Mouse (Mus musculus): ENCODE data around the gene Asic2. TPM values are rescaled to one million over a fixed set of nuclear protein-coding genes. Genes with fewer than 3 reads are reported as not detected.

The Asic2 gene
- total and polyA plus RNA-seq, 3 experiments = not detected

- Histone ChIP-seq H3K9me3 (replicated peaks; ENCODE audit: insufficient read depth, low read length) (no peaks in the 10 kb centered on the region), H3K9ac (ENCODE audit: control insufficient read depth, low read depth, low read length, poor library complexity, severe bottlenecking) (no peak overlapping the region), H3K4me1 (ENCODE audit: control insufficient read depth in 1 of 2, insufficient read depth in 2 of 2, low read length in 2 of 2) (no peaks in the 10 kb centered on the region), H3K27me3 (ENCODE audit: control insufficient read depth in 1 of 2, insufficient read depth in 2 of 2, low read length in 2 of 2) (no peaks in the 10 kb centered on the region), H3K79me2 (ENCODE audit: control insufficient read depth, insufficient read depth, low read length, poor library complexity) (no peaks in the 10 kb centered on the region), H3K36me3 (ENCODE audit: control insufficient read depth in 1 of 2, insufficient read depth in 2 of 2, low read length in 2 of 2) (no peaks in the 10 kb centered on the region), H3K4me3 (ENCODE audit: control insufficient read depth in 1 of 2, insufficient read depth in 1 of 2, low read depth in 2 of 2, low read length in 2 of 2) (no peak overlapping the region), H3K27ac (ENCODE audit: control insufficient read depth, low read depth, low read length) (no peak overlapping the region)
- no peak for TF ChIP-seq EP300 (IDR thresholded peaks at IDR 0.05; ENCODE audit: low read depth in 1 of 2, low read length in 2 of 2)
- TF ChIP-seq E2F4 (IDR thresholded peaks at IDR 0.05; ENCODE audit: borderline replicate concordance, low read depth, low read length) = no peak
- no peak for TF ChIP-seq MAFK (IDR thresholded peaks at IDR 0.05; ENCODE audit: borderline replicate concordance, low read depth, low read length)
- no peak for TF ChIP-seq GABPA (IDR thresholded peaks at IDR 0.05; ENCODE audit: low read depth, low read length)
- no peak for TF ChIP-seq MEF2A (IDR thresholded peaks at IDR 0.05; ENCODE audit: extremely low read depth, insufficient replicate concordance, low read depth, low read length, poor library complexity, severe bottlenecking)
- TF ChIP-seq ELF1 (IDR thresholded peaks at IDR 0.05; ENCODE audit: low read depth, low read length) = no peak
- TF ChIP-seq CHD2 (IDR thresholded peaks at IDR 0.05; ENCODE audit: low read length) = no peak
- TF ChIP-seq SMC3 (IDR thresholded peaks at IDR 0.05; ENCODE audit: low read depth, low read length) = no peak
- no peak for TF ChIP-seq SIN3A (IDR thresholded peaks at IDR 0.05; ENCODE audit: low read length)
- TF ChIP-seq MAX (IDR thresholded peaks at IDR 0.05; ENCODE audit: low read length) = no peak
- TF ChIP-seq ZKSCAN1 (IDR thresholded peaks at IDR 0.05; ENCODE audit: low read depth, low read length) = no peak
- no peak for TF ChIP-seq RAD21 (IDR thresholded peaks at IDR 0.05; ENCODE audit: low read depth, low read length)
- no peak for DNase-seq (ENCODE audit: low read depth, low spot score)
Observed at GRCm38 (mm10) chr11:81765288-81765687, 203.0 kb downstream of the Asic2 start.

DNA sequence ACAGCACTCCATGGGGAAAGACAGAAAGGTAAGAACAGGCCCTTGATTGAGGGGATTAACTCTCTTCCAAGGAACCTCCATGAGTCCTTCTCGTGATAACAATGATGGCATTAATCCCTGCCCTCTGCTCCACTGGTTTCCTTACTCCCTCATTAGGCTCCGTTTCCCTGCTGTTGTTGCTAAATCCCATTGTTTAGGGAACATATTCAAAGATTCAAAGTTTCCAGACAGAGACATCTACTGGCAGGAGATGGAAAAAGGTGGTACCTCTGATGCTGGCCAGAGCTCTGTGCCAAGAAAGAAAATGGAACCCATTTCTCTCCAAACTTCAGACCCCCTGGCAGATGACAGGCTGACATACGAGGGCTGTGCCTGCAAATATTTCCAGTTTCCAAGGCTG lies 203.5 kb downstream of the Asic2 start:
- H3K36me3 ChIP-seq (ENCODE audit: control insufficient read depth in 1 of 2, insufficient read depth in 2 of 2, low read length in 2 of 2) = no peaks in the 10 kb centered on the region
- no peaks in the 10 kb centered on the region for H3K9me3 ChIP-seq (replicated peaks; ENCODE audit: insufficient read depth, low read length)
- TF ChIP-seq MYC (IDR thresholded peaks at IDR 0.05; ENCODE audit: low read depth, low read length) (no peak), TBP (IDR thresholded peaks at IDR 0.05; ENCODE audit: low read depth, low read length) (no peak), SIN3A (IDR thresholded peaks at IDR 0.05; ENCODE audit: low read length) (no peak), ZMIZ1 (IDR thresholded peaks at IDR 0.05; ENCODE audit: low read depth, low read length) (no peak), RAD21 (IDR thresholded peaks at IDR 0.05; ENCODE audit: low read depth, low read length) (no peak), CHD2 (IDR thresholded peaks at IDR 0.05; ENCODE audit: low read length) (no peak), USF2 (IDR thresholded peaks at IDR 0.05; ENCODE audit: borderline replicate concordance in 1 of 2, insufficient read depth in 1 of 2, low read depth in 1 of 2, low read length in 2 of 2) (no peak), TAL1 (IDR thresholded peaks at IDR 0.05; ENCODE audit: low read length) (no peak), ETS1 (IDR thresholded peaks at IDR 0.05; ENCODE audit: low read depth, low read length) (no peak), CTCF (IDR thresholded peaks at IDR 0.05 in 2 of 3, conservative IDR thresholded peaks at IDR 0.05 in 1 of 3; ENCODE audit: control insufficient read depth in 1 of 3, insufficient read depth in 1 of 3, low read depth in 2 of 3, low read length in 3 of 3, poor library complexity in 1 of 3, severe bottlenecking in 1 of 3) (no peak), TCF12 (IDR thresholded peaks at IDR 0.05; ENCODE audit: low read depth, low read length) (no peak)
- H3K27ac ChIP-seq (ENCODE audit: control insufficient read depth, low read depth, low read length) = no peak overlapping the region
- no peak for DNase-seq (ENCODE audit: low read depth, low spot score)
- H3K4me1 ChIP-seq (ENCODE audit: control insufficient read depth in 1 of 2, insufficient read depth in 2 of 2, low read length in 2 of 2) = no peaks in the 10 kb centered on the region
- no peak overlapping the region for H3K9ac ChIP-seq (ENCODE audit: control insufficient read depth, low read depth, low read length, poor library complexity, severe bottlenecking)
- H3K79me2 ChIP-seq (ENCODE audit: control insufficient read depth, insufficient read depth, low read length, poor library complexity) = no peaks in the 10 kb centered on the region
- H3K4me3 ChIP-seq (ENCODE audit: control insufficient read depth in 1 of 2, insufficient read depth in 1 of 2, low read depth in 2 of 2, low read length in 2 of 2) = no peak overlapping the region
- no peaks in the 10 kb centered on the region for H3K27me3 ChIP-seq (ENCODE audit: control insufficient read depth in 1 of 2, insufficient read depth in 2 of 2, low read length in 2 of 2)
